Mouse (Mus musculus): ENCODE data around the gene Tet2.

- TF ChIP-seq POLR2A (IDR thresholded peaks at IDR 0.05; ENCODE audit: insufficient read length, low read depth) = no peak
- TF ChIP-seq TCF3 (IDR thresholded peaks at IDR 0.05; ENCODE audit: insufficient read length, low read depth) = no peak
- TF ChIP-seq MYOG (IDR thresholded peaks at IDR 0.05; ENCODE audit: control insufficient read depth in 1 of 3, insufficient read depth in 1 of 3, insufficient read length in 2 of 3, low read depth in 2 of 3) = no peak
- TF ChIP-seq CEBPB (IDR thresholded peaks at IDR 0.05; ENCODE audit: insufficient read depth, poor library complexity, severe bottlenecking) = no peak
- no peak for TF ChIP-seq MYOD1 (IDR thresholded peaks at IDR 0.05; ENCODE audit: control insufficient read depth in 1 of 3, insufficient read length in 2 of 3, low read depth in 2 of 3)
- no peak for TF ChIP-seq TCF12 (IDR thresholded peaks at IDR 0.05; ENCODE audit: insufficient read depth, poor library complexity, severe bottlenecking)
- no peak for TF ChIP-seq USF1 (IDR thresholded peaks at IDR 0.05; ENCODE audit: low read depth)
- TF ChIP-seq E2F4 (IDR thresholded peaks at IDR 0.05; ENCODE audit: insufficient read depth) = no peak
- TF ChIP-seq POLR2AphosphoS2 (IDR thresholded peaks at IDR 0.05; ENCODE audit: insufficient read length, low read depth) = no peak
- TF ChIP-seq REST (IDR thresholded peaks at IDR 0.05; ENCODE audit: insufficient read depth, insufficient read length) = no peak
Observed at GRCm38 (mm10) chr3:133555378-133555777, 10.4 kb upstream of the Tet2 start.
